Mouse (Mus musculus) G1E (cell line): ENCODE results near the gene Tmed10. TPM values are rescaled to one million over a fixed set of nuclear protein-coding genes. Genes with fewer than 3 reads are reported as not detected.

Experiments used
- ATAC-seq: 2 replicates; pipeline ENCODE4 v1.8.0; 2016; ENCODE audit warnings: mild to moderate bottlenecking; ENCODE audit not compliant: insufficient number of reproducible peaks, poor library complexity, low FRiP score, severe bottlenecking; ENCODE audit errors: extremely low read depth
- DNase-seq: peaks from one replicate; pipeline ENCODE4 v3.0.0; 2012; ENCODE audit warnings: low spot score
- H3K27me3 ChIP-seq: 2 replicates; pipeline ENCODE4 v1.6.1; 2012; ENCODE audit warnings: mild to moderate bottlenecking, low read length, inconsistent platforms; ENCODE audit not compliant: insufficient read depth
- H3K36me3 ChIP-seq: replicated peaks from 2 replicates; pipeline ENCODE3; 2012; ENCODE audit warnings: mild to moderate bottlenecking, inconsistent platforms
- H3K4me1 ChIP-seq: 2 replicates; pipeline ENCODE4 v1.6.1; 2012; ENCODE audit warnings: low read depth, low read length, inconsistent platforms, mixed read lengths; ENCODE audit not compliant: insufficient read depth
- H3K4me3 ChIP-seq: 2 replicates; pipeline ENCODE4 v1.5.1; 2012; ENCODE audit warnings: low read depth, mild to moderate bottlenecking, inconsistent platforms, low read length, moderate library complexity, mixed read lengths
- H3K9me3 ChIP-seq: replicated peaks from 2 replicates; pipeline ENCODE4 v1.6.1; 2012; ENCODE audit warnings: inconsistent platforms
- CTCF ChIP-seq: IDR thresholded peaks from 2 replicates; pipeline ENCODE4 v1.5.1; 2012; ENCODE audit warnings: low read depth, low read length, inconsistent platforms, mixed read lengths
- GATA1 ChIP-seq: IDR thresholded peaks from 2 replicates; pipeline ENCODE4 v1.6.1; 2012; ENCODE audit warnings: borderline replicate concordance, low read length, inconsistent platforms, mixed read lengths
- GATA2 ChIP-seq: IDR thresholded peaks from 2 replicates; pipeline ENCODE4 v1.6.1; 2012; ENCODE audit warnings: low read depth, low read length, inconsistent platforms, borderline replicate concordance
- POLR2AphosphoS5 ChIP-seq: IDR thresholded peaks from 2 replicates; pipeline ENCODE4 v1.6.1; 2012; ENCODE audit warnings: low read depth, low read length, inconsistent platforms; ENCODE audit not compliant: insufficient replicate concordance
- TAL1 ChIP-seq: conservative IDR thresholded peaks from 2 replicates; pipeline ENCODE4 v1.6.1; 2012; ENCODE audit warnings: low read depth, low read length, inconsistent platforms, mixed read lengths
- polyA plus RNA-seq: library from polyadenylated mRNA; stranded (reverse); fragments of >175 nt; gene quantifications from 2 replicates; pipeline ENCODE4 v1.2.3, GENCODE M21; 2012
- total RNA-seq, 2 experiments: library from RNA; stranded (forward) in 1 of 2; stranded (reverse) in 1 of 2; fragments of 200-1000 nt in 1 of 2; fragments of >200 nt in 1 of 2; fragmentation: Nextera tagmentation in 1 of 2; gene quantifications; 2 replicates each; pipeline ENCODE4 v1.2.3; 2014 to 2017

Tmed10 gene
- total and polyA plus RNA-seq, 3 experiments = 85.4 to 322 (median 271) TPM

- TF ChIP-seq TAL1 (no peak), GATA2 (no peak), POLR2AphosphoS5 (no peak), CTCF (no peak), GATA1 (no peak)
- ATAC-seq (no peak), DNase-seq (no peak)
- no peak overlapping the region for H3K4me3 ChIP-seq
- H3K27me3 ChIP-seq = no peaks in the 10 kb centered on the region; the same call in 1 of the 2 replicates
- 0 out of 2 replicates have a peak, but pooled peaks cover 6% of the 10 kb centered on the region for H3K9me3 ChIP-seq
- peaks cover 5% of the 10 kb centered on the region; the same call in 1 of the 2 replicates for H3K4me1 ChIP-seq
- peaks cover 38% of the 10 kb centered on the region for H3K36me3 ChIP-seq
Measured at GRCm38 (mm10) chr12:85296915-85297314, 77.7 kb downstream of the Tmed10 start.

- DNase-seq (no peak), ATAC-seq (no peak)
- H3K9me3 ChIP-seq = 0 out of 2 replicates have a peak, but pooled peaks cover 6% of the 10 kb centered on the region
- H3K4me1 ChIP-seq = peaks cover 10% of the 10 kb centered on the region
- peaks cover 24% of the 10 kb centered on the region for H3K36me3 ChIP-seq
- no peaks in the 10 kb centered on the region; the same call in 1 of the 2 replicates for H3K27me3 ChIP-seq
- no peak overlapping the region for H3K4me3 ChIP-seq
- no peak for TF ChIP-seq CTCF
- TF ChIP-seq TAL1 = no peak
- TF ChIP-seq GATA1 = no peak
- TF ChIP-seq GATA2 = no peak
- no peak for TF ChIP-seq POLR2AphosphoS5
Measured at GRCm38 (mm10) chr12:85295506-85295905, 79.1 kb downstream of the Tmed10 start.

GRCm38 (mm10) chr12:85292906-85293305 lies 81.7 kb downstream of the Tmed10 start:
- DNase-seq (no peak), ATAC-seq (no peak)
- Histone ChIP-seq H3K4me1 (peaks cover 25% of the 10 kb centered on the region), H3K9me3 (0 out of 2 replicates have a peak, but pooled peaks cover 6% of the 10 kb centered on the region), H3K36me3 (peaks cover 4% of the 10 kb centered on the region), H3K27me3 (peaks cover 4% of the 10 kb centered on the region), H3K4me3 (no peak overlapping the region)
- no peak for TF ChIP-seq CTCF
- TF ChIP-seq GATA1 = no peak
- no peak for TF ChIP-seq GATA2
- no peak for TF ChIP-seq POLR2AphosphoS5
- no peak for TF ChIP-seq TAL1

DNA sequence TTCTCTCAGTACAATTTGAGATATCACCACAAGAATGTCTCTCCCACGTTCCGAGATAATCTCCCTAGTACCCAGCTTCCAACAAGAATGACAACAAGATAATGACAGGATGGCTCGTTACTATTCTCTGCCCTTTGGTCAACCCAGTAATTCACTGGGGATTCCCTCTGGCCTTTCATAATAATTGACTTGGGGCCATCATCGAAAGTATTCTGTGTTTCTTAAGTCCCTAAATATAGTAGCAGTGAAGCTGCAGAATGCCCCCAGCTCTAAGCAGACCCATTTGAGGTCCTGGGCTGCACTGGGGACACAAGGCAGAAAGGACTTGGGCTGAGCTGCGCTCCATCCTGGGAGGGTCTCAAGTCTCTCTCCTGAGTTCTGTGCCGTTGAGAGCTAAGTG lies 82.4 kb downstream of the Tmed10 start:
- H3K4me1 ChIP-seq = peaks cover 31% of the 10 kb centered on the region
- DNase-seq (no peak), ATAC-seq (no peak)
- 0 out of 2 replicates have a peak, but pooled peaks cover 6% of the 10 kb centered on the region for H3K9me3 ChIP-seq
- H3K4me3 ChIP-seq = no peak overlapping the region
- peaks cover 4% of the 10 kb centered on the region for H3K27me3 ChIP-seq
- TF ChIP-seq GATA1 (no peak), TAL1 (no peak), GATA2 (no peak), CTCF (no peak), POLR2AphosphoS5 (no peak)
- no peaks in the 10 kb centered on the region for H3K36me3 ChIP-seq

GRCm38 (mm10) chr12:85291541-85291940 lies 83.1 kb downstream of the Tmed10 start:
- DNase-seq (no peak), ATAC-seq (no peak)
- TF ChIP-seq CTCF (no peak), TAL1 (no peak), GATA2 (no peak), GATA1 (no peak), POLR2AphosphoS5 (no peak)
- Histone ChIP-seq H3K36me3 (no peaks in the 10 kb centered on the region), H3K4me3 (no peak overlapping the region), H3K4me1 (peaks cover 38% of the 10 kb centered on the region), H3K9me3 (0 out of 2 replicates have a peak, but pooled peaks cover 6% of the 10 kb centered on the region), H3K27me3 (peaks cover 4% of the 10 kb centered on the region)

GRCm38 (mm10) chr12:85290633-85291032 lies 84.0 kb downstream of the Tmed10 start:
- no peak for DNase-seq
- Histone ChIP-seq H3K27me3 (peaks cover 4% of the 10 kb centered on the region), H3K9me3 (0 out of 2 replicates have a peak, but pooled peaks cover 6% of the 10 kb centered on the region), H3K36me3 (no peaks in the 10 kb centered on the region), H3K4me1 (peaks cover 43% of the 10 kb centered on the region), H3K4me3 (no peak overlapping the region)
- ATAC-seq = no peak
- TF ChIP-seq TAL1 (no peak), POLR2AphosphoS5 (no peak), GATA1 (no peak), CTCF (no peak), GATA2 (no peak)

Other genes with a start within 250 kb of the Tmed10 start
- not detected in 2 replicates for gene Rps6kl1, start 223.6 kb downstream of the Tmed10 start, total RNA-seq (2014; fragmentation: Nextera tagmentation)
- 0.06 and 0.11 TPM in 2 replicates for gene Rps6kl1, start 223.6 kb downstream of the Tmed10 start, total RNA-seq (2017)
- 0.03 TPM in 1 of 2 replicates, not detected in the other for gene Rps6kl1, start 223.6 kb downstream of the Tmed10 start, polyA plus RNA-seq
- gene Pgf, start 197.1 kb downstream of the Tmed10 start, total RNA-seq (2014; fragmentation: Nextera tagmentation) = not detected in 2 replicates
- gene Pgf, start 197.1 kb downstream of the Tmed10 start, total RNA-seq (2017) = 1.9 and 2.1 TPM in 2 replicates
- not detected in 2 replicates for gene Pgf, start 197.1 kb downstream of the Tmed10 start, polyA plus RNA-seq
- 28.4 and 36.0 TPM in 2 replicates for gene Eif2b2, start 155.4 kb downstream of the Tmed10 start, total RNA-seq (2014; fragmentation: Nextera tagmentation)
- 136 and 155 TPM in 2 replicates for gene Eif2b2, start 155.4 kb downstream of the Tmed10 start, total RNA-seq (2017)
- 320 and 408 TPM in 2 replicates for gene Eif2b2, start 155.4 kb downstream of the Tmed10 start, polyA plus RNA-seq
- 25.2 and 33.6 TPM in 2 replicates for gene Mlh3, start 104.2 kb downstream of the Tmed10 start, total RNA-seq (2014; fragmentation: Nextera tagmentation)
- gene Mlh3, start 104.2 kb downstream of the Tmed10 start, total RNA-seq (2017) = 19.5 and 20.8 TPM in 2 replicates
- 1.9 and 2.2 TPM in 2 replicates for gene Mlh3, start 104.2 kb downstream of the Tmed10 start, polyA plus RNA-seq
- gene Acyp1, start 86.4 kb downstream of the Tmed10 start, total RNA-seq (2014; fragmentation: Nextera tagmentation) = 57.0 and 57.3 TPM in 2 replicates
- 285 and 291 TPM in 2 replicates for gene Acyp1, start 86.4 kb downstream of the Tmed10 start, total RNA-seq (2017)
- 97.7 and 127 TPM in 2 replicates for gene Acyp1, start 86.4 kb downstream of the Tmed10 start, polyA plus RNA-seq
- gene Zc2hc1c, start 86.3 kb downstream of the Tmed10 start, total RNA-seq (2014; fragmentation: Nextera tagmentation) = not detected in 2 replicates
- 1.2 and 1.3 TPM in 2 replicates for gene Zc2hc1c, start 86.3 kb downstream of the Tmed10 start, total RNA-seq (2017)
- 0.03 and 0.04 TPM in 2 replicates for gene Zc2hc1c, start 86.3 kb downstream of the Tmed10 start, polyA plus RNA-seq
- gene Nek9, start 35.5 kb downstream of the Tmed10 start, total RNA-seq (2014; fragmentation: Nextera tagmentation) = 126 TPM in 2 replicates
- gene Nek9, start 35.5 kb downstream of the Tmed10 start, total RNA-seq (2017) = 59.1 and 62.9 TPM in 2 replicates
- 30.3 and 30.5 TPM in 2 replicates for gene Nek9, start 35.5 kb downstream of the Tmed10 start, polyA plus RNA-seq
- 8.7 and 10.2 TPM in 2 replicates for gene Fos, start 99.0 kb upstream of the Tmed10 start, total RNA-seq (2014; fragmentation: Nextera tagmentation)
- gene Fos, start 99.0 kb upstream of the Tmed10 start, total RNA-seq (2017) = 18.3 and 18.5 TPM in 2 replicates
- gene Fos, start 99.0 kb upstream of the Tmed10 start, polyA plus RNA-seq = 3.7 and 4.0 TPM in 2 replicates
- gene Jdp2, start 224.2 kb upstream of the Tmed10 start, total RNA-seq (2014; fragmentation: Nextera tagmentation) = not detected in 2 replicates
- gene Jdp2, start 224.2 kb upstream of the Tmed10 start, total RNA-seq (2017) = not detected in 2 replicates
- gene Jdp2, start 224.2 kb upstream of the Tmed10 start, polyA plus RNA-seq = not detected in 2 replicates